Mouse (Mus musculus) forebrain, embryonic 10.5 days (tissue): ENCODE measurements around the gene Cog5. TPM values are rescaled to one million over a fixed set of nuclear protein-coding genes. Genes with fewer than 3 reads are reported as not detected.
A peak's percentile ranks its signal among the peaks of the same experiment; 100 is the strongest.
"Not testable (repeated sequence)": the region's sequence is repeated elsewhere in the genome, so short reads cannot be mapped to it uniquely, and the experiment has no call there.

Experiments used
- DNase-seq: peaks from one replicate; pipeline ENCODE4 v3.0.0-alpha.2; 2017; ENCODE audit warnings: low spot score; ENCODE audit errors: extremely low spot score
- H3K27ac ChIP-seq: fragments of 300-500 bp; sonication (generic); 2 replicates; pipeline ENCODE4 v1.5.1; 2016; ENCODE audit warnings: mild to moderate bottlenecking
- H3K27me3 ChIP-seq: fragments of 300-500 bp; sonication (generic); 2 replicates; pipeline ENCODE4 v1.6.1; 2016; ENCODE audit warnings: mild to moderate bottlenecking; ENCODE audit not compliant: poor library complexity, severe bottlenecking
- H3K36me3 ChIP-seq: fragments of 300-500 bp; sonication (generic); replicated peaks from 2 replicates; pipeline ENCODE4 v1.6.1; 2016; ENCODE audit warnings: mild to moderate bottlenecking, moderate library complexity
- H3K4me1 ChIP-seq: fragments of 300-500 bp; sonication (generic); 2 replicates; pipeline ENCODE4 v1.6.1; 2016
- H3K4me3 ChIP-seq: fragments of 300-500 bp; sonication (generic); 2 replicates; pipeline ENCODE4 v1.5.1; 2016; ENCODE audit warnings: mild to moderate bottlenecking, moderate library complexity
- H3K9me3 ChIP-seq: fragments of 300-500 bp; sonication (generic); 2 replicates; pipeline ENCODE4 v1.6.1; 2016; ENCODE audit warnings: mild to moderate bottlenecking, moderate library complexity
- WGBS: fragments of 180-500 bp; shearing (Covaris S2); methylation state at CpG from one replicate; pipeline ENCODE4 v1.1.7; 2016; 5-methylcytosine and 5-hydroxymethylcytosine counted together
- polyA plus RNA-seq: library from polyadenylated mRNA; unstranded; fragments of >200 nt; fragmentation: Nextera tagmentation; extraction: Ambion mirVana; gene quantifications from 2 replicates; pipeline ENCODE4 v1.2.1, GENCODE M21; 2016

Cog5 gene
- 23.9 and 26.8 TPM in 2 replicates for polyA plus RNA-seq

DNA sequence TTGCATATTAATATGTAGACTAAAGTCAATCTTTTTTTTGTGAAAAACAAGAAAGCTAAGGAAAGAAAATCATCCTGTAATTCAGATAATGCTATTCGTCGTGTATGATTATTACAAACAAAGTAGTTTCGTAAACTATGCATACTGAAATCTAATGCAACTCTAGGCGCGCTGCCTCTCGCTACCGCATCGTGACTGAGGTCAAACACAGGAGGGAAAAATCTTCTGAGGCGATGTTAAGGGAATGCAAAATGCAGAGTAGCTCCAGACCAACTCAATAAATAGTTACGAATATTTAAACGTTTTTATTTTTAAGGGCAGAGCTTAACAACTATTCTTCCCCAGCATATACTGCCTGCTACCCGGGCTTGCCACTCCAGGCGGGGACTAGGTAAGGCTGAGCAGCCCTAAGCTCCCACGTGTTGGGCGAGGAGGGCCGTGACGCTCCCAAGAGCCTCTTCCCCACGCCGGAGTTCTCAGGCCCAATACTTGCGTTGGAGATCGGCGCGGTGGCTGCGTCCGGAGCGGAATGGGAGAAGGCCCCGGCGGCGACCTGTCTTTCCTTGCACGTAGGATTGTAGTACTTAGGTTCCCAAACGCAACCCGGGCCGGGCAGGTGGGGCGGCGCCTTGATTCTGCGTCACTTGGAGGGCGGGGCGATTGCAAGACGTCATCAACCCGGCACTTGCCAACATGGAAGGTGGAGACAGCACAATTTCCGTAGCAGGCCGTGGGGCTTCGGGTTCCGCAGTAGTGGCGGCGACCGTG is at the start of gene Cog5, which contains the start of gene Dus4l:
Cog5 (plus strand) TSS at position 673 of the 768 bp plus-strand sequence.
Dus4l (minus strand) TSS at position 630 of the 768 bp plus-strand sequence.
- Histone ChIP-seq H3K4me3 (peak within 1 kb of the TSS; percentile 91), H3K4me1 (peaks cover 15% of the 10 kb centered on the region), H3K27ac (peak within 1 kb of the TSS; percentile 93), H3K27me3 (no peaks in the 10 kb centered on the region), H3K9me3 (no peaks in the 10 kb centered on the region), H3K36me3 (peaks cover 19% of the 10 kb centered on the region)
- WGBS, result under 1% methylated on average over 47 of the region's 47 CpGs
- peak; percentile 97 for DNase-seq

DNA sequence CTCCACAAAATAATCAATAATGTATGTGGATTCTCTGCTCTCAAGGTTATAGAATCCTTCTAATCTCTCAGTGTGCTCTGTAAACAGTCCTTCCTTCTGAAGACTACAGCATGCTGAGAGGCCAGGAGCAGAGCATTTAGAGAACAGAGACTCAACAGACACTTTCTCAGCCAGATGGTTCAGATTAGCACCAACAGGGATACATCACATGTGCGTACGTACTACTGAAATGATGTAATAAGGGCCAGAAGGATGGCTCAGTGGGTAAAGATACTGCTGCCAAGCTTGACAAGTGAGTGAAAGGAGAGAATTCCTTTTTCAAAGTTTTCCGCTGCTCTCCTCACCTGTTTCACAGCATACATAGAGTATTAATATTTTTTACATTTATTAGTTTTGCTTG is 49.8 kb upstream of the Cog5 start:
- H3K27me3 ChIP-seq, result no peaks in the 10 kb centered on the region
- no peaks in the 10 kb centered on the region for H3K4me1 ChIP-seq
- H3K9me3 ChIP-seq, result no peaks in the 10 kb centered on the region
- no peak overlapping the region for H3K27ac ChIP-seq
- no peaks in the 10 kb centered on the region for H3K36me3 ChIP-seq
- 79% methylated on average over 3 of the region's 3 CpGs for WGBS
- no peak overlapping the region for H3K4me3 ChIP-seq
- no peak for DNase-seq

DNA sequence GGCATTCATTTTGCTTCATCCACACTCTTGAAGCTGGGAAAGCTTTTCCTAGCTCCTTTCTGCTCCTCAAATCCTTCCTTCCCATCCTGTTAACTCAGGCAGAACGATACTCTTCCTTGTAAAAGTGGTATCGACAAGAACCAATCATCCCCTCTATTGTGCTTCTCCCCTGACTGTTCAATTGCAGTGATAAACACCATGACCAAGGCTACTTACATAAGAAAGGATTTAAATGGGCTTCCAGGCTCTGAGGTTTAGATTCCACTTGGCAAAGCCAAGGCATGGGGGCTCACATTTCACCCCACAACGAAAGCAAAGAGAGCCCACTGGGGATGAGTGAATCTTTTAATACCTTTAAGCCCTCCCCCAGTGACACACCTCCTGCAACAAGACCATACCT is 46.5 kb upstream of the Cog5 start:
- no peak overlapping the region for H3K27ac ChIP-seq
- 8% methylated on average over 3 of the region's 3 CpGs for WGBS
- H3K36me3 ChIP-seq, result no peaks in the 10 kb centered on the region
- no peaks in the 10 kb centered on the region for H3K9me3 ChIP-seq
- H3K4me1 ChIP-seq, result no peaks in the 10 kb centered on the region
- no peaks in the 10 kb centered on the region for H3K27me3 ChIP-seq
- no peak for DNase-seq
- no peak overlapping the region for H3K4me3 ChIP-seq

DNA sequence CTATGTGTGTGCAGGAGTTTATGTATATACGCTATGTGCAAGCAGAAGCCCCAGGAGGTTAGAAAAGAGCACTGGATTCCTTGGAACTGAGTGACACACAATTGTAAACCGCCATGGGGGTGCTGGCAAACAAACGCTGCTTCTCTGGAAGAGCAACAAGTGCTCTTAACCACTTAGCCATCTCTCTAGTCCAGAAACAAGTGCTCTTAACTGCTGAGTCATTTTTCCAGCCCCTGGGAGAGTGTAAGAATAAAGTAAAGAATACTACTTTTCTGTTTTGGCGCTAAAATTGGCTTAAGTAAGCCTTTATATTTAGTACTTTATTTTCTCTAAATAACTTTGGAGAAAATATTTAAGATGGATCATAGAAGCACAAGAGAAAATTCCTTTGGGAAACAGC is 41.3 kb upstream of the Cog5 start:
- no peaks in the 10 kb centered on the region for H3K27me3 ChIP-seq
- no peak overlapping the region for H3K4me3 ChIP-seq
- H3K27ac ChIP-seq, result no peak overlapping the region
- H3K9me3 ChIP-seq, result 0 out of 2 replicates have a peak, but pooled peaks cover 3% of the 10 kb centered on the region
- H3K4me1 ChIP-seq, result no peaks in the 10 kb centered on the region
- no peak for DNase-seq
- 55% methylated on average over 4 of the region's 4 CpGs for WGBS
- H3K36me3 ChIP-seq, result peaks cover 10% of the 10 kb centered on the region

DNA sequence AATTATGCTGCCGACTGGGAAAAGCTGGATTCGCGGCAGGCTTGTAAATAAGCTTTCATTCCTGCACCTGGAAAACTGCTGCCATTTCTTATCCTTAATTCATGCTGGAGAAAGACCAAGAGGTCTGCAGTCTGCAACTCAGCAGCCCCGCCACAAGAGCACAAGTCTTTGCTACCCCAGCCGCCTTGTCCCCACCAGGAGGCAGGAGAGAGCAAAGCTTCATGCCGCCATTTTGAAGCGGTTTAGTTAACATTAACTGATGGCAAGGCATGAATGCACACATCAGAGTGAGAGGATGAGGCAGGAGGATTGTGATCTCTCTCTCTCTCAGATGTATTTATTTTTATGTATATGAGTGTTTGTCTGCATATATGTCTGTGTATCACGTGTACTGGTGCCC is 34.6 kb upstream of the Cog5 start:
- no peaks in the 10 kb centered on the region for H3K4me1 ChIP-seq
- 88% methylated on average over 8 of the region's 8 CpGs for WGBS
- DNase-seq, result no peak
- H3K27me3 ChIP-seq, result no peaks in the 10 kb centered on the region
- H3K4me3 ChIP-seq, result no peak overlapping the region
- peaks cover 17% of the 10 kb centered on the region for H3K36me3 ChIP-seq
- 0 out of 2 replicates have a peak, but pooled peaks cover 3% of the 10 kb centered on the region for H3K9me3 ChIP-seq
- no peak overlapping the region for H3K27ac ChIP-seq

DNA sequence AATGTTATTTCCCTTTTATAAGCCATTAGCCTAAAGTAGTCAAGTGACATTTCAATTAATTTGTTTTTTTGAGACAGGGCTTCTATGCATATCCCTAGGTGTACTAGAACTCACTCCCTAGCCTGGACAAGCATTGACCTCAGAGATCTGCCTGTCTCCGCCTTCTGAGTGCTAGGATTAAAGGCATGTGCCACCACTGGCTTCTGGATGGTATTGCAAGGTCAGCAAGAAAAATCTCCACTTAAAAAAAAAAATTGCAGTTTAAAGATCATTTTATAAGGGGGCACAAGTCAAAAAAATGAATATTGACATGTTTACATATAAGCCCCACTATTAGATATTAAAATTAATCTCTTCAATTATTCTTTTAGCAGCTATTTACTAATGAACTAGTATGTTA is 29.7 kb upstream of the Cog5 start:
- Histone ChIP-seq H3K9me3 (no peaks in the 10 kb centered on the region), H3K27me3 (no peaks in the 10 kb centered on the region), H3K36me3 (peaks cover 18% of the 10 kb centered on the region), H3K4me3 (no peak overlapping the region), H3K27ac (no peak overlapping the region), H3K4me1 (no peaks in the 10 kb centered on the region)
- WGBS, result 93% methylated on average over 1 of the region's 1 CpGs
- DNase-seq, result no peak

DNA sequence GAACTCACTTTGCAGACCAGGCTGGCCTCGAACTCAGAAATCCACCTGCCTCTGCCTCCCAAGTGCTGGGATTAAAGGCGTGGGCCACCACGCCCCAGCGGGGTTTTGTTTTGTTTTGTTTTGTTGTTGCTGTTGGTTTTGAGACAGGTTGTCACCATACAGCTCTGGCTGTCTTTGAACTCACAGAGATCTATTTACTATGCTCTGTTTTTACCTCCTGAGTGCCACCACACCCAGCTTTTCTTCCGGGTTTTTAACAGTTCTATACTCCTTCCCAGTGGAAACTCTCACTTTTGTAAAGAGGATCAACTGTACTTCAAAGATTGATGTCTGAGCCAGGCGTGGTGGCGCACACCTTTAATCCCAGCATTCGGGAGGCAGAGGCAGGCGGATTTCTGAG is 26.3 kb upstream of the Cog5 start:
- not testable (repeated sequence) for H3K27ac ChIP-seq, H3K27me3 ChIP-seq, DNase-seq, H3K4me1 ChIP-seq, H3K4me3 ChIP-seq, H3K9me3 ChIP-seq
- WGBS, result 94% methylated on average over 9 of the region's 9 CpGs
- H3K36me3 ChIP-seq, result peaks cover 14% of the 10 kb centered on the region

DNA sequence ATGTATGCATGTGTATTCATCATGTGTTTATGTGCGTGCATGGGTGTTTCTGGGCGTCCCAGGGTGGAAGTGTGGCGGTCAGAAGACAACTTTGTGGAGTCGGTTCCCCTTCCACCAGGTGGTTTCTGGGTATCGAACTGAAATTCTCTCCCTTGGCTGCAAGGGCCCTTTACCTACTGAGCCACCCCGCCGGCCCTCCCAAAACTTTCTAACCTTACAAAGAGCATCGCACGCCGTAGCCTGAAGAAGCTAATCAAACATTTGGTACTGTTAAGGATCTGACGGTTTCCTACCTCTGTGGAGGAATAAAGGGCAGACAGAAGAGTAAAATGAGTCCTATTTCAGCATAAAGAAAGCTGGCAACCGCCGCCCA is 20.7 kb upstream of the Cog5 start:
- no peaks in the 10 kb centered on the region for H3K9me3 ChIP-seq
- peaks cover 19% of the 10 kb centered on the region for H3K4me1 ChIP-seq
- peak overlapping the region; percentile 93 for H3K27ac ChIP-seq
- peak overlapping the region; percentile 66 for H3K4me3 ChIP-seq
- no peaks in the 10 kb centered on the region for H3K27me3 ChIP-seq
- 14% methylated on average over 13 of the region's 13 CpGs for WGBS
- no peaks in the 10 kb centered on the region for H3K36me3 ChIP-seq
- peak; percentile 40 for DNase-seq

DNA sequence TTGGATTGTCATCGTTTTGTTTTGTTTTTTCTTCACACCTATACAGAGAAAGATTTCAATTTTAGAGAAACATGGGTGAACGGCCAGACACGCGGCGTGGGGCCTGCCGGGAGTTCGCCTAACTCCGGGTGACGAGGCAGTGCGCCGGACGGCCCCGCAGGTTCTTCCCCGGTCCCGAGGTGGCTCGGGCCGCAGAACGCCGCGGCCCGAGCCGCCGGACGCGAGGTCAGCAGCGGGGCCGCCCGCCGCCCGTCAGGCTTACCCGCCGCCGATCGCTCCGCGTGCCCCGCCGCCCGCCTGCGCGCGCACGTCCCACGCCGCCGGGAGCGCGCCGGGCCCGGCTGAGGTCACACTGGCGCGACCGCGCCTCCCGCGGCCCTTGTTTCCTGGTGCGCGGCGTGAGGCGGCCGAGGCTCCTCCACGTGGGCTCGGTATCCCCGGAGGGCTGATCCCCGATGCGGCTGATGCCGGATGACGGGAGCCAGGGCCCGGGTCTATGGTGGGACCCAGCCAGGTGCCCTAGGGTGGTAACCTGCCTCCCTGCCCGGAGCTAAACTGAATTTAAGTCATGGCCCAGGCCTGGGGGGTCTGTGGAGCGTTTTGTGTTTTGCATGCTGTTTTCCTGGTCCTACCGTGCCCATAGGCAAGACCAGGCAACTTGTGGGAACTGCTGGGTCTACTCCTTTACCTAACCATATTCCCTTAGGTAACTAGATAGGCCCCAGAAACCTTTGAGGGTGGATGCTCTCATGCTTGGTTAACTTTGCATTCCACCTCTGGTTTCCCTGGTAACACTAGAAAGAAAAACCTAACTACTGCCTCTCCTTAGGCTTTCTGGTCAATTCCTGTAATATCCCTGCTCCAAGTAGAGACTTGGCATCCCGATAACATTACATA is 20.1 kb upstream of the Cog5 start, which contains the start of gene Bcap29:
Bcap29 (minus strand) TSS at position 316 of the 897 bp plus-strand sequence.
- Histone ChIP-seq H3K27ac (peak within 1 kb of the TSS; percentile 93), H3K4me3 (peak within 1 kb of the TSS; percentile 66), H3K27me3 (no peaks in the 10 kb centered on the region), H3K4me1 (peaks cover 19% of the 10 kb centered on the region), H3K9me3 (no peaks in the 10 kb centered on the region), H3K36me3 (no peaks in the 10 kb centered on the region)
- peak; percentile 72 for DNase-seq
- WGBS, result 1% methylated on average over 73 of the region's 73 CpGs

DNA sequence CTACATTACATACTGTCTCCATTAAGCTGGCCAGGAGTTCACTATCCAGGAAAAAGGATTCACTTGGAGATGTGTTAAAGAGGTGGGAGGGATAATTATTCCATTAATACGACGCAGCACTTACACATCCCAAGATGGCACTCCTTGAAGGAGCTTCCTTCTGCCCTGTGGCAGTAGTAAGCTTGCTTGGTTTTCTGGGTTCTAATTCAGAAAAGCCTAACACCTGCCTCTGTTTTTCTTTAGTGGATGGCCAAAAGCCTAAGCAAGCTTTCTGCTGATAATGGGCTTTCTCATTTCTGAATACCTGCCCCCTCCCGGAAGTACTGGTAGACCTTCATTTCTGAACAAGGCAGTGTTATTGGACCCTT is 19.4 kb upstream of the Cog5 start:
- H3K4me1 ChIP-seq, result peaks cover 19% of the 10 kb centered on the region
- no peaks in the 10 kb centered on the region for H3K27me3 ChIP-seq
- H3K4me3 ChIP-seq, result peak overlapping the region; percentile 66; the same call in 1 of the 2 replicates
- DNase-seq, result no peak
- 91% methylated on average over 3 of the region's 3 CpGs for WGBS
- H3K9me3 ChIP-seq, result no peaks in the 10 kb centered on the region
- H3K36me3 ChIP-seq, result peaks cover 4% of the 10 kb centered on the region
- H3K27ac ChIP-seq, result peak overlapping the region; percentile 93; the same call in 1 of the 2 replicates

DNA sequence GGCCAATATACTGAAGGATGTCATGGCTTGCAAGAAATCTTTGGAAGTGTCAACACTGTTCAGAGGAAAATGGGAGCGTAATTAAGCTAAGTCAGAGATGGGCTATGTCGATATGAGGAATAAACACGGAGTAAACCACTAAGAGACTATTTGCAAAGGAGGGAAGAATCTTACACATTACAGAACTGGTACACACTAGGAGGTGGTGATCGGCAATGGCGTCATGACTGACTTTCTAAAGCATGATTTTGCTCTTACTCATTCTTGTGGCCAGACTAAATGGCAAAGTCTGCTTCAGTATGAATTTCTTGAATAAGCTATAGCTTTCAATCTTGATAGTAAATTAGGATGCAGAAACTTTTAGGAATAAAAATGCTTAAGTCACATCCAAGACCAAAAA is 1.1 kb upstream of the Cog5 start:
- Histone ChIP-seq H3K4me3 (peak overlapping the region; percentile 91), H3K4me1 (peaks cover 15% of the 10 kb centered on the region), H3K9me3 (no peaks in the 10 kb centered on the region), H3K27me3 (no peaks in the 10 kb centered on the region), H3K36me3 (peaks cover 20% of the 10 kb centered on the region), H3K27ac (no peak overlapping the region)
- DNase-seq, result no peak
- WGBS, result 79% methylated on average over 5 of the region's 5 CpGs

DNA sequence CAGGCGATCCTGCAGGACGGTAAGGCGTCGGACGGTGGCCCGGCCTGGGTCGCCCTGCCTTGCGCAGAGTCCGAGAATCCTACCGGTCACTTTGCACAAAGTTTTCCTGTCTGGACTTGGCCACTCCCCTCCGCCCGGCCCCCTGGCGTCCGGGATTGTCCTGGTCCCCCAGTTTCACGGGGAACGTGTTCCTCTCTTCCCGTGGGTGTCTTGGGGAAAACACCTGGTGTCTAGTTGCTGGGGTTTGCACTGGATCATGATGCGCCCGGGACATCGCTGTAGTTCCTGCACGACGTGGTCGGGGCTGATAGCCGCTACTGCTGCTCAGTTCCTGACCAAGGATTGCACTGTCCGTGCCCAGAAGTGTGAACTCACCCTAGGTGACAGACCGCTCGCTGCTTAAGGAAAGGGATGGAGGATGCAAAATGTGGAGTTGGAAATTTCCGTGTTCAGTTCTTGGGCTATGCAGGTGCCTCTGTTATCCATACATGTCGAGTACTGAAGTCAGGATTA is 352 bp downstream of the Cog5 start:
- DNase-seq, result no peak
- H3K36me3 ChIP-seq, result peaks cover 13% of the 10 kb centered on the region
- H3K27ac ChIP-seq, result peak overlapping the region; percentile 93
- H3K9me3 ChIP-seq, result no peaks in the 10 kb centered on the region
- peak overlapping the region; percentile 91 for H3K4me3 ChIP-seq
- 1% methylated on average over 29 of the region's 29 CpGs for WGBS
- no peaks in the 10 kb centered on the region for H3K27me3 ChIP-seq
- peaks cover 15% of the 10 kb centered on the region for H3K4me1 ChIP-seq
